11 mouse cellular contexts compared by ENCODE assay signal in genomic region chr4:50036079-50036478, GRCm38 (mm10).
DNase-seq lines count a peak whose midpoint lies in the region; ATAC-seq and TF ChIP-seq lines count a peak whose summit lies in the region.
"Had no signal": no experiment of that assay in that cellular context is flagged by ENCODE, and none has a peak within 500 bp of the region (broad histone marks: within the 10 kb centered on the region; RNA-seq: fewer than 3 reads in every experiment).

No protein-coding gene starts in this region.

- no peaks in the 10 kb centered on the region for H3K27me3 ChIP-seq in heart, postnatal 0 days (ENCODE audit: control insufficient read depth, insufficient read depth, low read length)
- H3K27me3 ChIP-seq in heart, embryonic 11.5 days (ENCODE audit: control insufficient read depth, insufficient read depth, low read length) = no peaks in the 10 kb centered on the region
- H3K27me3 ChIP-seq in midbrain, embryonic 14.5 days (ENCODE audit: control insufficient read depth, insufficient read depth, low read length) = no peaks in the 10 kb centered on the region
- no peaks in the 10 kb centered on the region for H3K27me3 ChIP-seq in midbrain, embryonic 15.5 days (replicated peaks)
- H3K27me3 ChIP-seq in embryonic facial prominence, embryonic 10.5 days (replicated peaks; ENCODE audit: low read depth, poor library complexity, severe bottlenecking) = no peaks in the 10 kb centered on the region
- H3K27me3 ChIP-seq: CH12.LX; heart, embryonic 15.5 days had no signal

- TF ChIP-seq EP300 in heart, postnatal 0 days (IDR thresholded peaks at IDR 0.05; ENCODE audit: low read depth) = no peak

- no peak overlapping the region for H3K27ac ChIP-seq in heart, postnatal 0 days (ENCODE audit: low read depth)
- no peak overlapping the region for H3K27ac ChIP-seq in heart, embryonic 11.5 days (ENCODE audit: low read depth, low read length)
- H3K27ac ChIP-seq in midbrain, embryonic 14.5 days (replicated peaks; ENCODE audit: low read depth, low read length) = no peak overlapping the region
- H3K27ac ChIP-seq in midbrain, embryonic 15.5 days = no peak overlapping the region
- H3K27ac ChIP-seq in embryonic facial prominence, embryonic 10.5 days (replicated peaks) = no peak overlapping the region
- H3K27ac ChIP-seq: heart, embryonic 15.5 days had no signal

- ATAC-seq in heart, postnatal 0 days (ENCODE audit: insufficient read depth, low read depth) = no peak
- ATAC-seq in heart, embryonic 11.5 days (replicated peaks; ENCODE audit: insufficient number of reproducible peaks, low FRiP score, low TSS enrichment) = no peak
- ATAC-seq in midbrain, embryonic 14.5 days (ENCODE audit: low FRiP score, low TSS enrichment) = no peak
- no peak for ATAC-seq in midbrain, embryonic 15.5 days (replicated peaks)

- TF ChIP-seq CTCF in heart, postnatal 0 days (IDR thresholded peaks at IDR 0.05; ENCODE audit: low read depth) = peak; percentile 16; the same call in 1 of the 2 replicates

- no peaks in the 10 kb centered on the region for H3K36me3 ChIP-seq in heart, postnatal 0 days (replicated peaks; ENCODE audit: control insufficient read depth, insufficient read depth, low read length)
- no peaks in the 10 kb centered on the region for H3K36me3 ChIP-seq in heart, embryonic 11.5 days (ENCODE audit: control insufficient read depth, insufficient read depth, low read length)
- H3K36me3 ChIP-seq in midbrain, embryonic 14.5 days (ENCODE audit: control insufficient read depth, insufficient read depth, low read length) = no peaks in the 10 kb centered on the region
- no peaks in the 10 kb centered on the region for H3K36me3 ChIP-seq in midbrain, embryonic 15.5 days (replicated peaks)
- H3K36me3 ChIP-seq in embryonic facial prominence, embryonic 10.5 days (replicated peaks) = no peaks in the 10 kb centered on the region
- H3K36me3 ChIP-seq: heart, embryonic 15.5 days had no signal

- 47% methylated on average over 6 of the region's 6 CpGs for WGBS in heart, postnatal 0 days
- WGBS in heart, embryonic 11.5 days (ENCODE audit: insufficient replicate concordance) = 51% methylated on average over 6 of the region's 6 CpGs
- 66% methylated on average over 6 of the region's 6 CpGs for WGBS in midbrain, embryonic 14.5 days
- 63% methylated on average over 6 of the region's 6 CpGs for WGBS in midbrain, embryonic 15.5 days
- 65% methylated on average over 6 of the region's 6 CpGs for WGBS in embryonic facial prominence, embryonic 10.5 days

- H3K9ac ChIP-seq in heart, postnatal 0 days (replicated peaks; ENCODE audit: low read depth, low read length) = no peak overlapping the region
- no peak overlapping the region for H3K9ac ChIP-seq in heart, embryonic 11.5 days (ENCODE audit: low read depth, low read length)
- no peak overlapping the region for H3K9ac ChIP-seq in midbrain, embryonic 14.5 days (replicated peaks; ENCODE audit: low read length)
- H3K9ac ChIP-seq in midbrain, embryonic 15.5 days = no peak overlapping the region
- H3K9ac ChIP-seq: heart, embryonic 15.5 days had no signal

- H3K4me2 ChIP-seq in heart, postnatal 0 days (ENCODE audit: low read depth, low read length) = no peak overlapping the region
- H3K4me2 ChIP-seq in heart, embryonic 11.5 days = no peak overlapping the region
- H3K4me2 ChIP-seq in midbrain, embryonic 14.5 days (ENCODE audit: low read length) = no peak overlapping the region
- H3K4me2 ChIP-seq in midbrain, embryonic 15.5 days = no peak overlapping the region
- H3K4me2 ChIP-seq: heart, embryonic 15.5 days had no signal

- no peak overlapping the region for H3K4me3 ChIP-seq in heart, postnatal 0 days (ENCODE audit: low read depth, low read length)
- H3K4me3 ChIP-seq in heart, embryonic 11.5 days (ENCODE audit: low read depth, low read length) = no peak overlapping the region
- H3K4me3 ChIP-seq in midbrain, embryonic 14.5 days (replicated peaks; ENCODE audit: low read depth, low read length) = no peak overlapping the region
- no peak overlapping the region for H3K4me3 ChIP-seq in midbrain, embryonic 15.5 days
- H3K4me3 ChIP-seq in embryonic facial prominence, embryonic 10.5 days = no peak overlapping the region
- H3K4me3 ChIP-seq: heart, embryonic 15.5 days had no signal

- no peaks in the 10 kb centered on the region for H3K4me1 ChIP-seq in heart, postnatal 0 days (ENCODE audit: control insufficient read depth, insufficient read depth)
- no peaks in the 10 kb centered on the region for H3K4me1 ChIP-seq in heart, embryonic 11.5 days (ENCODE audit: control insufficient read depth, insufficient read depth, low read length)
- no peaks in the 10 kb centered on the region for H3K4me1 ChIP-seq in midbrain, embryonic 14.5 days (ENCODE audit: control insufficient read depth, insufficient read depth, low read length)
- no peaks in the 10 kb centered on the region for H3K4me1 ChIP-seq in midbrain, embryonic 15.5 days
- H3K4me1 ChIP-seq in embryonic facial prominence, embryonic 10.5 days = no peaks in the 10 kb centered on the region

- no peak for DNase-seq in heart, postnatal 0 days (ENCODE audit: low spot score)
- DNase-seq in midbrain, embryonic 14.5 days = peak; percentile 51
- DNase-seq in embryonic facial prominence, embryonic 10.5 days (ENCODE audit: low spot score) = peak; percentile 24
- peak; percentile 35 to 43 for DNase-seq in right cerebral cortex, postnatal 10 days (ENCODE audit: low spot score in 2 of 2)
- DNase-seq in lung, postnatal 36 days = no peak
- no peak for DNase-seq in cerebellum, postnatal 36 days
- DNase-seq: adrenal gland, adult 2 months had no signal

- no peaks in the 10 kb centered on the region for H3K9me3 ChIP-seq in heart, postnatal 0 days (replicated peaks; ENCODE audit: control insufficient read depth, low read length)
- no peaks in the 10 kb centered on the region for H3K9me3 ChIP-seq in heart, embryonic 11.5 days (replicated peaks; ENCODE audit: control insufficient read depth, low read length)
- no peaks in the 10 kb centered on the region for H3K9me3 ChIP-seq in midbrain, embryonic 14.5 days (ENCODE audit: control insufficient read depth, low read length)
- no peaks in the 10 kb centered on the region for H3K9me3 ChIP-seq in midbrain, embryonic 15.5 days
- no peaks in the 10 kb centered on the region for H3K9me3 ChIP-seq in embryonic facial prominence, embryonic 10.5 days
- H3K9me3 ChIP-seq: heart, embryonic 15.5 days had no signal

Comparison
In these comparisons a context has a peak if more than half of its experiments do, and no peak if none do; other contexts are left out.
1. DNase-seq: peak in midbrain, embryonic 14.5 days (single experiment), embryonic facial prominence, embryonic 10.5 days (single experiment) and right cerebral cortex, postnatal 10 days (2 of 2); none in heart, postnatal 0 days (single experiment), lung, postnatal 36 days (single experiment) and cerebellum, postnatal 36 days (0 of 2).